Mouse (Mus musculus) common myeloid progenitor, adult 5-6 weeks (primary cell): Measurements from ENCODE around the gene Trmt2a. TPM values are rescaled to one million over a fixed set of nuclear protein-coding genes. Genes with fewer than 3 reads are reported as not detected.
"Not testable (repeated sequence)": the region's sequence is repeated elsewhere in the genome, so short reads cannot be mapped to it uniquely, and the experiment has no call there.

Source experiments
- ATAC-seq: replicated peaks from 2 replicates; pipeline ENCODE4 v1.8.0; 2016; ENCODE audit warnings: low read depth, mild to moderate bottlenecking, moderate TSS enrichment, inconsistent platforms; ENCODE audit not compliant: poor library complexity, severe bottlenecking
- total RNA-seq: library from RNA; stranded (forward); fragments of 200-1000, 187-1606 nt; gene quantifications from 2 replicates; pipeline ENCODE4 v1.2.3, GENCODE M21; 2017

The Trmt2a gene
- total RNA-seq, 1 experiment from 2014 or later: 110 TPM

DNA sequence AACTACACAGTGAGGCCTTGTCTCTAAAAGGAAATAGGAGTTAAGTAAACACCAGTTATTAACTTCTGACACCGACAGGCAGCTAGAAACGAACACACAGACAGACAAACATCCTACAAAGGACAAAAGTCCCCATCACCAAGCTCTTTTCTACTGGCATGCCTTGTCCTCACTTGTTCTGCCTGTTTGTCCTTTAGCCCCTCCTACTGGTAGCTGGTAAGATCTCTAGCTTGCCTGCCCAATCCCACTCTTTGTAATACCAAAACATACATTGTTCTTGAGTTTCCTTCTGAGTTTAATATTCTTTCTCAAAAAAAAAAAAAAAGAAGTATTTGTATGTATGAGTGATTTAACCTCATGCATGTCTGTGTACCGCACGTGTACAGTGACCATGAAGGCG lies 19.7 kb downstream of the Trmt2a start:
- peak; percentile 65; the same call in 1 of the 2 replicates for ATAC-seq

- ATAC-seq: no peak
These were observed 26.7 kb downstream of the Trmt2a start for GRCm38 (mm10) chr16:18275166-18275565.

GRCm38 (mm10) chr16:18288166-18288565 lies 39.7 kb downstream of the Trmt2a start:
- ATAC-seq: no peak

DNA sequence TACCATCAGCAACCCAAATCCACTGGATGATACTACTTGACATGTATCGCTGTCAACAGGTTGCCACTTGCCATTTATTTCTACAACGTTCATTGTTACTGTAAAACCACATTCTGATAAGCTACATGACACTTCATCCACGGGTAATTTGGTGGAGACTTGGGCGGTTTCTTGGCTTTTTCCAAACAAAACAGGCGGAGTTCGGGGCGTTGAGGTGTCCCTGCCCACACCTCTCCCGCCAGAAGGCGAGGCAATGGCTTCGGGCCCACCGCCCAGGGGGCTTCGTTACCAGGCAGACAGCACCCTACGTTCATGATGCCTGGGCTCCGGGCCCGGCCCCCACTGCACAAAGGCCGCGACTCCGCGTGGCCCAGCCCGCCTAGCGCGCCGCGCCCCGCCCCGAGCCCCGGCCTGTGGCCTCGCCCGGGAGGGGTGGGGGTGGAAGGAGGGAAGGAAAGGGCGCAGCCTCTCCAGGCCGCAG lies 40.1 kb downstream of the Trmt2a start:
- peak; percentile 44 for ATAC-seq

DNA sequence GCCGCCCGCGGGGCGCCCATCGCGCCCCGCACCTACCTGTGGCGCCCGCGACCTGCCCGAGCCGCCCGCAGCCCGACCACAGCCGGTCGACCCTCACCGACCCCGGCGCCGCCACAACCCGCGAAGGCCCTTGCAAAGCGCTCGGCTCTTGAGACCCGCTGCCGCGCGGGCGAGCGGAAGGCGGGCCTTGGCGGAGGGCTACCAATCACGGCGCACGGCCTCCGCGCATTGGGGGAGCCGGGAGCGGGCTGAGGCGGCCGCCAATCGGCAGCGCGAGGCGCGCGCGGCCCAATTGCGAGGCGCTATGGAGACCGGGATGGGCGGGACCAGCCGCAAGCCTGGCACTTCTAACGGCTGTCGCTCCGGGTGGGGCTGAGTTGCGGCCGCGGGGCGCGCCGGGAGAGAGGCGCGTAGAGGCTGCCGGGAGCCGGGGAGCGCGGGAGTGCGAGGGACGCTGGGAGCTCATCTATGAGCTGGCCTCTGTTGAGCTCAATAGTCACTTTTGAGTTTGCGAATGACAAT lies 40.6 kb downstream of the Trmt2a start, which contains the start of gene Dgcr8:
TSS of gene Dgcr8 (minus strand) at position 180 of the 522 bp plus-strand sequence.
- ATAC-seq: peak; percentile 95

GRCm38 (mm10) chr16:18289614-18290013 lies 41.1 kb downstream of the Trmt2a start:
- not testable (repeated sequence) for ATAC-seq

Other genes starting within 250 kb of the Trmt2a start
- gene Dgcr6, start 195.8 kb upstream of the Trmt2a start, total RNA-seq: 17.8 and 20.9 TPM in 2 replicates
- 48.6 and 59.7 TPM in 2 replicates for gene Prodh, start 158.5 kb upstream of the Trmt2a start, total RNA-seq
- 1.3 and 2.6 TPM in 2 replicates for gene Rtn4r, start 121.0 kb upstream of the Trmt2a start, total RNA-seq
- gene Ccdc188, start 30.8 kb upstream of the Trmt2a start, total RNA-seq: not detected in 2 replicates
- 3.6 and 10.1 TPM in 2 replicates for gene Zdhhc8, start 13.5 kb upstream of the Trmt2a start, total RNA-seq
- gene Ranbp1, start 53 bp downstream of the Trmt2a start, total RNA-seq: 518 and 584 TPM in 2 replicates
- gene Gm49776, start 9.6 kb downstream of the Trmt2a start, total RNA-seq: not detected in 2 replicates
- gene Dgcr8, start 40.6 kb downstream of the Trmt2a start, total RNA-seq: 60.0 and 60.6 TPM in 2 replicates
- 7.9 and 14.9 TPM in 2 replicates for gene Tango2, start 99.4 kb downstream of the Trmt2a start, total RNA-seq
- gene Arvcf, start 99.5 kb downstream of the Trmt2a start, total RNA-seq: 24.4 and 28.5 TPM in 2 replicates
- gene Txnrd2, start 177.7 kb downstream of the Trmt2a start, total RNA-seq: 50.3 and 66.4 TPM in 2 replicates
- 38.2 and 44.2 TPM in 2 replicates for gene Comt, start 178.2 kb downstream of the Trmt2a start, total RNA-seq